Mouse (Mus musculus) MEL (cell line): Measurements from ENCODE around the gene Gtf2a1. TPM values are rescaled to one million over a fixed set of nuclear protein-coding genes. Genes with fewer than 3 reads are reported as not detected.
A peak's percentile ranks its signal among the peaks of the same experiment; 100 is the strongest.

ENCODE experiments used
- DNase-seq: peaks from one replicate; pipeline ENCODE4 v3.0.0; 2011; ENCODE audit warnings: low read depth, low spot score
- H3K27ac ChIP-seq: 2 replicates; pipeline ENCODE4 v1.5.1; 2012; ENCODE audit warnings: low read depth, mild to moderate bottlenecking, control low read depth, low read length, moderate library complexity; ENCODE audit not compliant: control insufficient read depth
- H3K27me3 ChIP-seq, 2 experiments: fragments of 150-350 bp in 1 of 2; sonication (generic) in 1 of 2; 2 replicates each; pipeline ENCODE4 v1.6.1; 2012; ENCODE audit warnings: low read length in 2 of 2, mild to moderate bottlenecking in 2 of 2, improper control_type of control experiment in 1 of 2, moderate library complexity in 1 of 2; ENCODE audit not compliant: insufficient read depth in 2 of 2, control insufficient read depth in 1 of 2
- H3K36me3 ChIP-seq, 2 experiments: 2 replicates each; pipeline ENCODE4 v1.6.1; 2012 to 2014; ENCODE audit warnings: low read length in 2 of 2, improper control_type of control experiment in 1 of 2, inconsistent platforms in 1 of 2, mild to moderate bottlenecking in 1 of 2; ENCODE audit not compliant: insufficient read depth in 2 of 2, control insufficient read depth in 1 of 2
- H3K4me1 ChIP-seq, 2 experiments: fragments of 150-350 bp in 1 of 2; sonication (generic) in 1 of 2; 2 replicates each; pipeline ENCODE4 v1.6.1; 2012; ENCODE audit warnings: low read length in 2 of 2, improper control_type of control experiment in 1 of 2, mild to moderate bottlenecking in 1 of 2; ENCODE audit not compliant: insufficient read depth in 2 of 2, control insufficient read depth in 1 of 2
- H3K4me3 ChIP-seq, 2 experiments: fragments of 150-350 bp in 1 of 2; sonication (generic) in 1 of 2; 2 replicates each; pipeline ENCODE4 v1.5.1; 2012; ENCODE audit warnings: low read depth in 2 of 2, low read length in 2 of 2, mild to moderate bottlenecking in 2 of 2, moderate library complexity in 2 of 2, control low read depth in 1 of 2, improper control_type of control experiment in 1 of 2; ENCODE audit not compliant: control insufficient read depth in 1 of 2, insufficient read depth in 1 of 2
- H3K79me2 ChIP-seq: 2 replicates; pipeline ENCODE4 v1.6.1; 2012; ENCODE audit warnings: mild to moderate bottlenecking, low read length, moderate library complexity; ENCODE audit not compliant: control insufficient read depth, poor library complexity, insufficient read depth
- H3K9ac ChIP-seq: 2 replicates; pipeline ENCODE4 v1.6.1; 2012; ENCODE audit warnings: low read depth, mild to moderate bottlenecking, control low read depth, low read length, moderate library complexity; ENCODE audit not compliant: control insufficient read depth, poor library complexity, severe bottlenecking
- H3K9me3 ChIP-seq: fragments of 150-350 bp; sonication (generic); replicated peaks from 2 replicates; pipeline ENCODE4 v1.6.1; 2012; ENCODE audit warnings: mild to moderate bottlenecking, low read length, improper control_type of control experiment, moderate library complexity; ENCODE audit not compliant: insufficient read depth
- CHD1 ChIP-seq: IDR thresholded peaks from 2 replicates; pipeline ENCODE4 v1.6.1; 2012; ENCODE audit warnings: low read depth, mild to moderate bottlenecking, inconsistent platforms, low read length, improper control_type of control experiment
- CHD2 ChIP-seq: IDR thresholded peaks from 2 replicates; pipeline ENCODE4 v1.6.1; 2011; ENCODE audit warnings: low read length, improper control_type of control experiment
- CTCF ChIP-seq, 3 experiments: IDR thresholded peaks in 2 of 3; conservative IDR thresholded peaks in 1 of 3; 2 replicates each; pipeline ENCODE4 v1.5.1; 2011 to 2012; ENCODE audit warnings: low read length in 3 of 3, low read depth in 2 of 3, mild to moderate bottlenecking in 2 of 3, improper control_type of control experiment in 1 of 3, inconsistent platforms in 1 of 3, mixed read lengths in 1 of 3, moderate library complexity in 1 of 3; ENCODE audit not compliant: control insufficient read depth in 1 of 3, insufficient read depth in 1 of 3, poor library complexity in 1 of 3, severe bottlenecking in 1 of 3
- ETS1 ChIP-seq: IDR thresholded peaks from 2 replicates; pipeline ENCODE4 v1.6.1; 2012; ENCODE audit warnings: low read depth, mild to moderate bottlenecking, inconsistent platforms, low read length, improper control_type of control experiment, moderate library complexity
- MAFK ChIP-seq: IDR thresholded peaks from 2 replicates; pipeline ENCODE4 v1.6.1; 2011; ENCODE audit warnings: low read depth, mild to moderate bottlenecking, low read length, improper control_type of control experiment, borderline replicate concordance
- MAZ ChIP-seq: IDR thresholded peaks from 2 replicates; pipeline ENCODE4 v1.6.1; 2012; ENCODE audit warnings: low read depth, mild to moderate bottlenecking, inconsistent platforms, low read length, improper control_type of control experiment
- MXI1 ChIP-seq: IDR thresholded peaks from 2 replicates; pipeline ENCODE4 v1.6.1; 2011; ENCODE audit warnings: mild to moderate bottlenecking, low read depth, low read length, improper control_type of control experiment
- MYB ChIP-seq: IDR thresholded peaks from 2 replicates; pipeline ENCODE4 v1.6.1; 2011; ENCODE audit warnings: mild to moderate bottlenecking, low read depth, low read length, improper control_type of control experiment
- MYC ChIP-seq: IDR thresholded peaks from 2 replicates; pipeline ENCODE4 v1.6.1; 2011; ENCODE audit warnings: low read depth, mild to moderate bottlenecking, low read length, improper control_type of control experiment, moderate library complexity
- NRF1 ChIP-seq: IDR thresholded peaks from 2 replicates; pipeline ENCODE4 v1.6.1; 2014; ENCODE audit warnings: low read depth, mild to moderate bottlenecking, inconsistent platforms, low read length, improper control_type of control experiment, moderate library complexity; ENCODE audit not compliant: poor library complexity, insufficient read depth, severe bottlenecking
- POLR2A ChIP-seq, 2 experiments: IDR thresholded peaks; 2 replicates each; pipeline ENCODE4 v1.6.1; 2011 to 2012; ENCODE audit warnings: low read length in 2 of 2, mild to moderate bottlenecking in 2 of 2, control low read depth in 1 of 2, improper control_type of control experiment in 1 of 2, low read depth in 1 of 2, moderate library complexity in 1 of 2; ENCODE audit not compliant: control insufficient read depth in 1 of 2, insufficient read depth in 1 of 2, poor library complexity in 1 of 2
- POLR2AphosphoS2 ChIP-seq: IDR thresholded peaks from 2 replicates; pipeline ENCODE4 v1.6.1; 2011; ENCODE audit warnings: low read length, improper control_type of control experiment
- RAD21 ChIP-seq: IDR thresholded peaks from 2 replicates; pipeline ENCODE4 v1.6.1; 2011; ENCODE audit warnings: mild to moderate bottlenecking, low read depth, low read length, improper control_type of control experiment
- RCOR1 ChIP-seq: IDR thresholded peaks from 2 replicates; pipeline ENCODE4 v1.6.1; 2012; ENCODE audit warnings: low read depth, mild to moderate bottlenecking, inconsistent platforms, low read length, improper control_type of control experiment
- SIN3A ChIP-seq: IDR thresholded peaks from 2 replicates; pipeline ENCODE4 v1.6.1; 2012; ENCODE audit warnings: low read length, improper control_type of control experiment, inconsistent platforms
- SMC3 ChIP-seq: IDR thresholded peaks from 2 replicates; pipeline ENCODE4 v1.6.1; 2011; ENCODE audit warnings: low read depth, low read length, improper control_type of control experiment
- UBTF ChIP-seq: IDR thresholded peaks from 2 replicates; pipeline ENCODE4 v1.6.1; 2012; ENCODE audit warnings: low read depth, mild to moderate bottlenecking, inconsistent platforms, low read length, improper control_type of control experiment, moderate library complexity, borderline replicate concordance; ENCODE audit not compliant: insufficient read depth
- USF1 ChIP-seq: IDR thresholded peaks from 2 replicates; pipeline ENCODE4 v1.6.1; 2014; ENCODE audit warnings: low read depth, mild to moderate bottlenecking, inconsistent platforms, low read length, improper control_type of control experiment, moderate library complexity
- ZKSCAN1 ChIP-seq: IDR thresholded peaks from 2 replicates; pipeline ENCODE4 v1.6.1; 2012; ENCODE audit warnings: low read depth, mild to moderate bottlenecking, inconsistent platforms, low read length, improper control_type of control experiment, moderate library complexity
- ZNF384 ChIP-seq: IDR thresholded peaks from 2 replicates; pipeline ENCODE4 v1.6.1; 2012; ENCODE audit warnings: low read depth, mild to moderate bottlenecking, inconsistent platforms, low read length, improper control_type of control experiment
- polyA plus RNA-seq, 2 experiments: library from polyadenylated mRNA; stranded (reverse) in 1 of 2; unstranded in 1 of 2; fragments of >175 nt in 1 of 2; fragments of >200 nt in 1 of 2; gene quantifications; 2 replicates each; pipeline versions ENCODE4 v1.2.1 to v1.2.4; 2012; ENCODE audit warnings: low replicate concordance in 2 of 2, low read depth in 1 of 2; ENCODE audit not compliant: insufficient read length in 2 of 2, insufficient read depth in 1 of 2, missing spikeins in 1 of 2
- total RNA-seq: library from RNA; depleted of rRNA; stranded (reverse); fragments of 300-350 nt; gene quantifications from 2 replicates; pipeline ENCODE4 v1.2.3, GENCODE M21; 2012

The Gtf2a1 gene
- total and polyA plus RNA-seq, 3 experiments: 14.3 to 15.3 TPM; not detected in 1

- peaks cover 0 to 2% of the 10 kb centered on the region in 2 experiments; a peak in 1 of 4 replicates for H3K27me3 ChIP-seq
- H3K4me3 ChIP-seq: no peak overlapping the region
- H3K9ac ChIP-seq: no peak overlapping the region
- H3K4me1 ChIP-seq: no peaks in the 10 kb centered on the region
- H3K27ac ChIP-seq: no peak overlapping the region
- TF ChIP-seq ETS1: 0 out of 2 replicates have a peak, but pooled peaks have one; percentile 7
- TF ChIP-seq POLR2AphosphoS2: no peak
- no peak for DNase-seq
- no peaks in the 10 kb centered on the region for H3K36me3 ChIP-seq
- no peaks in the 10 kb centered on the region for H3K9me3 ChIP-seq
- H3K79me2 ChIP-seq: no peaks in the 10 kb centered on the region
Measured at GRCm38 (mm10) chr12:91626482-91626881, 36.2 kb upstream of the Gtf2a1 start.

- no peaks in the 10 kb centered on the region for H3K36me3 ChIP-seq
- no peak overlapping the region for H3K9ac ChIP-seq
- H3K4me3 ChIP-seq: no peak overlapping the region
- peak; percentile 38 to 64 (median 53) for TF ChIP-seq CTCF (IDR thresholded peaks at IDR 0.05 in 2 of 3, conservative IDR thresholded peaks at IDR 0.05 in 1 of 3; ENCODE audit: control insufficient read depth in 1 of 3, insufficient read depth in 1 of 3, low read depth in 2 of 3, low read length in 3 of 3, poor library complexity in 1 of 3, severe bottlenecking in 1 of 3)
- TF ChIP-seq RAD21: peak; percentile 28
- TF ChIP-seq CHD2: no peak
- peak; percentile 52 for TF ChIP-seq SMC3
- TF ChIP-seq, all 39 proteins: peak for 3
- DNase-seq: peak; percentile 27
- no peaks in the 10 kb centered on the region for H3K4me1 ChIP-seq
- no peaks in the 10 kb centered on the region for H3K79me2 ChIP-seq
- no peaks in the 10 kb centered on the region for H3K9me3 ChIP-seq
- H3K27ac ChIP-seq: no peak overlapping the region
- peaks cover 0 to 2% of the 10 kb centered on the region in 2 experiments; a peak in 1 of 4 replicates for H3K27me3 ChIP-seq
Measured at GRCm38 (mm10) chr12:91625013-91625412, 34.7 kb upstream of the Gtf2a1 start.

DNA sequence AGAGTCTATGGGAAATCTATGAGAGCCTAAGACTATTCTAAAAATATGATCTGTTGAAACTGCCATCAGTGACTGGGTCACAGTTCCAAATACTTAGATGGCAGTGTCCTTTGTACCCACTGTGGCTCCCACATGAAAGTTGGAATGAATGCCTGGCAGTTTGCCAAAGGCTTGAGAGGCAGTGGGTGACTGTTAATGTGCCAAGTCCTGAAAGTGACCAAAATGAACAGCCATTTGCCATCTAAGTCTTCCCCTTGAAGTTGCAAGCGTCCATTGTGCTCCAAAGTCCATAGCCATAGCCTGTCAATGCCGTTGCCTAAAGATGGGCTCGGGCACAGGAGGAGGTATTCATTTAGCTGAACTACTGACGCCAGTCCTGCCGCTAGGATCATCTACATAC, 19.1 kb upstream of the Gtf2a1 start:
- no peak for TF ChIP-seq CHD1
- no peak for TF ChIP-seq RCOR1
- no peak for TF ChIP-seq SIN3A
- no peak for TF ChIP-seq MXI1
- no peak for TF ChIP-seq UBTF
- no peak for TF ChIP-seq ZKSCAN1
- no peak for TF ChIP-seq MYB
- no peak for TF ChIP-seq ZNF384
- TF ChIP-seq ETS1: no peak
- no peak for TF ChIP-seq NRF1
- no peak for TF ChIP-seq USF1
- TF ChIP-seq MAFK: no peak
- no peak for TF ChIP-seq MYC
- no peak for TF ChIP-seq POLR2A (IDR thresholded peaks at IDR 0.05; ENCODE audit: control insufficient read depth in 1 of 2, insufficient read depth in 1 of 2, low read depth in 1 of 2, low read length in 2 of 2, poor library complexity in 1 of 2)
- no peak for TF ChIP-seq MAZ
- Histone ChIP-seq H3K9me3 (no peaks in the 10 kb centered on the region), H3K79me2 (no peaks in the 10 kb centered on the region), H3K9ac (no peak overlapping the region), H3K36me3 (no peaks in the 10 kb centered on the region), H3K4me3 (no peak overlapping the region), H3K27me3 (no peaks in the 10 kb centered on the region), H3K4me1 (no peaks in the 10 kb centered on the region), H3K27ac (no peak overlapping the region)
- no peak for DNase-seq
